Mouse (Mus musculus): ENCODE measurements around the gene Lemd2. TPM values are rescaled to one million over a fixed set of nuclear protein-coding genes. Genes with fewer than 3 reads are reported as not detected.

Lemd2 gene
- total RNA-seq, 2 experiments from 2014 or later: 2.7 to 12.9 TPM

Other genes with a start within 250 kb of the Lemd2 start
- 1.3 TPM in 1 of 2 replicates, not detected in the other for gene Zbtb9, start 231.3 kb downstream of the Lemd2 start, total RNA-seq (2015; ENCODE audit: low replicate concordance)
- 5.3 and 6.0 TPM in 2 replicates for gene Zbtb9, start 231.3 kb downstream of the Lemd2 start, total RNA-seq (2017; ENCODE audit: low replicate concordance)
- 28.6 and 38.5 TPM in 2 replicates for gene Bak1, start 175.5 kb downstream of the Lemd2 start, total RNA-seq (2015; ENCODE audit: low replicate concordance)
- 6.7 and 17.0 TPM in 2 replicates for gene Bak1, start 175.5 kb downstream of the Lemd2 start, total RNA-seq (2017; ENCODE audit: low replicate concordance)
- gene Itpr3, start 147.2 kb downstream of the Lemd2 start, total RNA-seq (2015; ENCODE audit: low replicate concordance): 0.42 and 1.2 TPM in 2 replicates
- gene Itpr3, start 147.2 kb downstream of the Lemd2 start, total RNA-seq (2017; ENCODE audit: low replicate concordance): 1.1 and 1.4 TPM in 2 replicates
- 37.1 and 39.7 TPM in 2 replicates for gene Uqcc2, start 70.6 kb downstream of the Lemd2 start, total RNA-seq (2015; ENCODE audit: low replicate concordance)
- 19.8 and 25.6 TPM in 2 replicates for gene Uqcc2, start 70.6 kb downstream of the Lemd2 start, total RNA-seq (2017; ENCODE audit: low replicate concordance)
- not detected in 2 replicates for gene Ip6k3, start 36.7 kb downstream of the Lemd2 start, total RNA-seq (2015; ENCODE audit: low replicate concordance)
- gene Ip6k3, start 36.7 kb downstream of the Lemd2 start, total RNA-seq (2017; ENCODE audit: low replicate concordance): not detected in 2 replicates